Mouse (Mus musculus) ES-Bruce4 (cell line): ENCODE measurements at regions not wholly inside any gene's neighbourhood (a gene's known extent, or its start where the extent isn't known, plus 50 kb on each side); places are given as distances from the start of the nearest gene placed in this dataset.
"Not testable (repeated sequence)": the region's sequence is repeated elsewhere in the genome, so short reads cannot be mapped to it uniquely, and the experiment has no call there.

ENCODE experiments used
- H3K27ac ChIP-seq: 2 replicates; pipeline ENCODE4 v1.5.1; 2012; ENCODE audit warnings: low read length, inconsistent platforms; ENCODE audit not compliant: insufficient read depth
- H3K27me3 ChIP-seq: 2 replicates; pipeline ENCODE4 v1.6.1; 2012; ENCODE audit warnings: mild to moderate bottlenecking, low read length, inconsistent platforms; ENCODE audit not compliant: control insufficient read depth, poor library complexity, insufficient read depth, severe bottlenecking
- H3K36me3 ChIP-seq: 2 replicates; pipeline ENCODE4 v1.6.1; 2012; ENCODE audit warnings: inconsistent platforms, mild to moderate bottlenecking, low read length, moderate library complexity; ENCODE audit not compliant: control insufficient read depth, poor library complexity, insufficient read depth, severe bottlenecking
- H3K4me1 ChIP-seq: one replicate; pipeline ENCODE4 v1.8.1; 2011; ENCODE audit warnings: low read length; ENCODE audit not compliant: control insufficient read depth, insufficient read depth
- H3K4me3 ChIP-seq: 2 replicates; pipeline ENCODE4 v1.5.1; 2011; ENCODE audit warnings: low read depth, mild to moderate bottlenecking, low read length
- H3K9ac ChIP-seq: 2 replicates; pipeline ENCODE4 v1.6.1; 2012; ENCODE audit warnings: low read depth, mild to moderate bottlenecking, inconsistent platforms; ENCODE audit not compliant: poor library complexity, severe bottlenecking
- H3K9me3 ChIP-seq: replicated peaks from 2 replicates; pipeline ENCODE4 v1.6.1; 2012; ENCODE audit warnings: mild to moderate bottlenecking, low read length, inconsistent platforms; ENCODE audit not compliant: control insufficient read depth, poor library complexity, insufficient read depth, severe bottlenecking
- CTCF ChIP-seq: IDR thresholded peaks from one replicate; pipeline ENCODE4 v1.8.1; 2011; ENCODE audit warnings: low read depth, low read length
- EP300 ChIP-seq: IDR thresholded peaks from 2 replicates; pipeline ENCODE4 v1.6.1; 2011; ENCODE audit warnings: low read depth, low read length; ENCODE audit not compliant: insufficient read depth
- POLR2A ChIP-seq: IDR thresholded peaks from one replicate; pipeline ENCODE4 v1.8.1; 2011; ENCODE audit warnings: low read length; ENCODE audit not compliant: insufficient read depth

DNA sequence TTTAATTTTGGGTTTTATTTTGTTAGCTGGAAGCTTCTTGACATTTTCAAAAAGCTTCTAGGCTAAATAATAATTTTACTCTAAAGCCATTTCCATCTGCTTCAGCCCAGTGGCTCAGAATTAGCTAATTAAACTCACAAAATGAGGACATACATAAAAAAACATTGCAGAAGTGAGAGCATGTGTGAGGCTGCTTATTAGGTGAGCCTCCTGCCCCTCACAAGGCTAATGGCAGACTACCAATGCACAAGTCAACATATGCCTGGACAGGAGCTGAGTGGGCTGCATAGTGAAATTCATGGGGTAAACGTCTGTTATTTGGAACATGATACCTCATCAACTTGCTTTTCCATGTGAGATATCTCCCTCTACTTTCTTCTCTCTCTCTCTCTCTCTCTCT is 1569.0 kb upstream of the Dsel start:
- no peaks in the 10 kb centered on the region for H3K36me3 ChIP-seq
- H3K9ac ChIP-seq: no peak overlapping the region
- no peak overlapping the region for H3K27ac ChIP-seq
- no peak overlapping the region for H3K4me3 ChIP-seq
- no peaks in the 10 kb centered on the region for H3K9me3 ChIP-seq
- no peaks in the 10 kb centered on the region for H3K27me3 ChIP-seq
- no peak for TF ChIP-seq EP300
- no peak for TF ChIP-seq POLR2A
- TF ChIP-seq CTCF: no peak
- no peaks in the 10 kb centered on the region for H3K4me1 ChIP-seq

- no peak overlapping the region for H3K4me3 ChIP-seq
- no peaks in the 10 kb centered on the region for H3K27me3 ChIP-seq
- no peaks in the 10 kb centered on the region for H3K36me3 ChIP-seq
- no peak for TF ChIP-seq CTCF
- no peak for TF ChIP-seq EP300
- TF ChIP-seq POLR2A: no peak
- H3K9ac ChIP-seq: no peak overlapping the region
- no peaks in the 10 kb centered on the region for H3K9me3 ChIP-seq
- H3K27ac ChIP-seq: no peak overlapping the region
- no peaks in the 10 kb centered on the region for H3K4me1 ChIP-seq
These were observed 1566.5 kb upstream of the Dsel start for GRCm38 (mm10) chr1:113431266-113431665.

DNA sequence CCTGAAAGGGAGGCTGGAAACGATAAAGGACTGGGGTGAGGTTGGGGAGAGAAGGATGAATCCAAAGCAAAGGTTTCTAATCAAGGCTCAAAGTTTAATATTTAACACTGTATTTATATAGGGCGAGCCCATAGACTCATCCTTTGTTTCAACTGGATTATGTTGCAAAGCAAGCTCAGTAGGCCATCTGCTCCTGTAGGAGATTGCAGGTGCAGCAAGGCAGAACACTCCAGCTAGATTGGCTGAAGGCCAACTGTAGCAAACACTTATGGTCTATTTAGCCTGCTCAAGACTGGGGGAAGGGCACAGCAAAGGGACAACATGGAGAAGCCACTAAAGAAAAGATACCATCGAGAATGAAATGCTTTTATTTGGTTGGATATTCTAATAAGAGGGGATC is 1548.1 kb upstream of the Dsel start:
- no peak overlapping the region for H3K9ac ChIP-seq
- H3K9me3 ChIP-seq: no peaks in the 10 kb centered on the region
- TF ChIP-seq POLR2A: no peak
- TF ChIP-seq CTCF: no peak
- TF ChIP-seq EP300: no peak
- no peak overlapping the region for H3K27ac ChIP-seq
- H3K36me3 ChIP-seq: no peaks in the 10 kb centered on the region
- H3K4me3 ChIP-seq: no peak overlapping the region
- H3K27me3 ChIP-seq: no peaks in the 10 kb centered on the region
- no peaks in the 10 kb centered on the region for H3K4me1 ChIP-seq

- no peak for TF ChIP-seq EP300
- Histone ChIP-seq H3K36me3 (no peaks in the 10 kb centered on the region), H3K9me3 (no peaks in the 10 kb centered on the region), H3K27ac (no peak overlapping the region), H3K4me1 (no peaks in the 10 kb centered on the region), H3K4me3 (no peak overlapping the region), H3K27me3 (no peaks in the 10 kb centered on the region), H3K9ac (no peak overlapping the region)
These were observed 1530.6 kb upstream of the Dsel start for GRCm38 (mm10) chr1:113395267-113395824.

- H3K9me3 ChIP-seq, H3K4me3 ChIP-seq, H3K27ac ChIP-seq, H3K27me3 ChIP-seq, H3K9ac ChIP-seq, H3K36me3 ChIP-seq, H3K4me1 ChIP-seq: not testable (repeated sequence)
These were observed 1529.6 kb upstream of the Dsel start for GRCm38 (mm10) chr1:113394326-113394725.

DNA sequence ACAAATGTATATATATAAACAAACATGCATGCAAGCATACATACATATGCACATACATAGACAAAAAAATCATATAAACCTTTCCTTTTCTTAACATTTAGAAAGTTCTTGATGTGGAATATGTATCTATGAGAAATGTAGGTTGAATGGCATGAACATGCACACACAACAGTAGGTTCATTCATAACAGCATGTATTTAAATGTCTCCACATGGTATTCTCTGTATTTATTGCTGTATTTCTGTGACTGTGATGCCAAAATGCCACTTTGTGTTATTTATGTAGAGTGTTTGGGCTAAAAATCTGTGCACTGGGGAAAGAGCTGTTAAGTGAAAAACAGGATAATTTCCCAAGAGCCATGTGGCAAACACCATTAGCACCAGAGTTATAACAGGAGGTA is 1528.2 kb upstream of the Dsel start:
- Histone ChIP-seq H3K4me1 (no peaks in the 10 kb centered on the region), H3K4me3 (no peak overlapping the region), H3K9me3 (no peaks in the 10 kb centered on the region), H3K36me3 (no peaks in the 10 kb centered on the region), H3K27me3 (no peaks in the 10 kb centered on the region), H3K9ac (no peak overlapping the region), H3K27ac (no peak overlapping the region)
- TF ChIP-seq POLR2A (no peak), CTCF (no peak), EP300 (no peak)
